Mouse (Mus musculus) erythroblast, embryonic 14.5 days (primary cell): ENCODE data around the gene Uqcc2.

Experiments used
- GATA1 ChIP-seq: IDR thresholded peaks from 2 replicates; pipeline ENCODE4 v1.6.1; 2012; ENCODE audit warnings: low read length, inconsistent platforms, mixed read lengths
- TAL1 ChIP-seq: IDR thresholded peaks from 3 replicates; pipeline ENCODE4 v1.6.1; 2012; ENCODE audit warnings: low read length, inconsistent platforms, mixed read lengths

GRCm38 (mm10) chr17:27083601-27084000, 50.1 kb downstream of the Uqcc2 start:
- no peak for TF ChIP-seq GATA1
- no peak for TF ChIP-seq TAL1
